Mouse (Mus musculus) heart, embryonic 14.5 days (tissue): ENCODE measurements around the gene Serpina10. TPM values are rescaled to one million over a fixed set of nuclear protein-coding genes. Genes with fewer than 3 reads are reported as not detected.
"Not testable (repeated sequence)": the region's sequence is repeated elsewhere in the genome, so short reads cannot be mapped to it uniquely, and the experiment has no call there.

Experiments used
- ATAC-seq: fragments of 200-750 bp; cut with Nextera tagmentation; 2 replicates; pipeline ENCODE4 v1.8.0; 2017; ENCODE audit warnings: low read depth, moderate TSS enrichment; ENCODE audit not compliant: insufficient number of reproducible peaks, insufficient read depth, low FRiP score
- H3K27ac ChIP-seq, 2 experiments: fragments of 200-500 bp in 1 of 2; fragments of 300-500 bp in 1 of 2; sonication (generic) in 1 of 2; replicated peaks in 1 of 2; 2 replicates each; pipeline ENCODE4 v1.5.1; 2012 to 2014; ENCODE audit warnings: low read depth in 2 of 2, low read length in 2 of 2, control low read depth in 1 of 2, mild to moderate bottlenecking in 1 of 2, mixed read lengths in 1 of 2; ENCODE audit not compliant: control insufficient read depth in 1 of 2, insufficient read depth in 1 of 2
- H3K27me3 ChIP-seq: fragments of 300-500 bp; sonication (generic); 2 replicates; pipeline ENCODE4 v1.6.1; 2014; ENCODE audit warnings: mild to moderate bottlenecking, low read length, control low read depth; ENCODE audit not compliant: control insufficient read depth, insufficient read depth
- H3K36me3 ChIP-seq: fragments of 300-500 bp; sonication (generic); 2 replicates; pipeline ENCODE4 v1.6.1; 2014; ENCODE audit warnings: mild to moderate bottlenecking, control low read depth, low read length, mixed read lengths; ENCODE audit not compliant: control insufficient read depth, insufficient read depth
- H3K4me1 ChIP-seq, 2 experiments: fragments of 200-500 bp in 1 of 2; fragments of 300-500 bp in 1 of 2; sonication (generic) in 1 of 2; 2 replicates each; pipeline ENCODE4 v1.6.1; 2012 to 2014; ENCODE audit warnings: low read length in 2 of 2, control low read depth in 1 of 2, mixed read lengths in 1 of 2; ENCODE audit not compliant: control insufficient read depth in 2 of 2, insufficient read depth in 2 of 2
- H3K4me2 ChIP-seq: fragments of 300-500 bp; sonication (generic); 2 replicates; pipeline ENCODE4 v1.6.1; 2014; ENCODE audit warnings: mild to moderate bottlenecking, low read length
- H3K4me3 ChIP-seq, 2 experiments: fragments of 200-500 bp in 1 of 2; fragments of 300-500 bp in 1 of 2; sonication (generic) in 1 of 2; 2 replicates each; pipeline ENCODE4 v1.5.1; 2012 to 2014; ENCODE audit warnings: low read length in 2 of 2, mild to moderate bottlenecking in 2 of 2, control low read depth in 1 of 2, low read depth in 1 of 2, moderate library complexity in 1 of 2; ENCODE audit not compliant: control insufficient read depth in 1 of 2, insufficient read depth in 1 of 2
- H3K9ac ChIP-seq: fragments of 300-500 bp; sonication (generic); 2 replicates; pipeline ENCODE4 v1.6.1; 2014; ENCODE audit warnings: mild to moderate bottlenecking, low read length
- H3K9me3 ChIP-seq: fragments of 300-500 bp; sonication (generic); 2 replicates; pipeline ENCODE4 v1.6.1; 2016; ENCODE audit warnings: low read length, control low read depth; ENCODE audit not compliant: control insufficient read depth
- WGBS: fragments of 180-500 bp; shearing (Covaris S2); extraction: QIAGEN DNeasy Blood & Tissue Kit; methylation state at CpG from one replicate; pipeline ENCODE4 v1.1.7; 2014; 5-methylcytosine and 5-hydroxymethylcytosine counted together
- polyA plus RNA-seq: library from polyadenylated mRNA; unstranded; fragments of >200 nt; fragmentation: Nextera tagmentation; extraction: Ambion mirVana; gene quantifications from 2 replicates; pipeline ENCODE4 v1.2.1, GENCODE M21; 2014

Serpina10 gene
- polyA plus RNA-seq, 1 experiment from 2014 or later: not detected

DNA sequence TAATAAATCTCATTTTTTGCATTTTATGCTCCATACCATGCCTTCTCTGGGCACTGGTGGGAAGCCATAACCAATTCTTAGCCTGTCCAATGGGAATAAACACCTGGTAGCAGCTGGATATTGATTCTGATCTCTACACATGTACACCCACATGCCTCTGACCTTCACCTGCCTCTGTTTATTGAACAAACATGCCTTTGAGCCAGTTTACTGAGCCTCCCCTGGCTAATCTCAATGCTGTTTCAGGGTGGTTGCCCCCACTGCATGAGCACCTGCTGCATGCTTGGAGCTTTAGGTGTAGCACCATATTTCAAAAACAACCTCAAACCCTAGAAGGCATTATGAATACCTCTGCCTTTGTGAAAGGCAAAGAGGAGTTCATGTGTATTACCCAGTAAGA lies 30.8 kb upstream of the Serpina10 start:
- not testable (repeated sequence) for H3K9ac ChIP-seq, H3K4me2 ChIP-seq, H3K27ac ChIP-seq, ATAC-seq, H3K27me3 ChIP-seq, H3K36me3 ChIP-seq, H3K4me1 ChIP-seq, H3K9me3 ChIP-seq, H3K4me3 ChIP-seq

DNA sequence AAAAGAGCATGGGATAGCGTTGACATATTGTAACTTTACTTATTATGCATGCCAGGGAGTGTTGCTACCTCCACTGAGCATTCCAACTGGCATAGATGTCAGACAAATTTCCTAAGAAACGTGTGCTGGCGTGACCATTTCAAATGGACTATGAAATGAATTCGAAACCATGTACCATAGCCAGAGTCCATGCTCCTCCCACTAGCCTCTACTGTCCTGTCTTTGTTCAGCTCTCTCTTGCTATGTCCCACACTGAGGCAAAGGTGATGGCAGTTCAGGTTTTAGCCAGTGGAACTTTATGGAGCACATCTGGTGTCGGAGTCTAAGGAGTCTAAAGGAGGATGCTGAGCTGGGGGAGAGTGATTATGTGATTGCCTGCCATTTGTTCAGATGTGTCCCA lies 28.8 kb upstream of the Serpina10 start:
- no peak overlapping the region for H3K4me3 ChIP-seq
- no peak for ATAC-seq
- H3K4me1 ChIP-seq: no peaks in the 10 kb centered on the region; a peak in 1 of 4 replicates
- no peak overlapping the region for H3K27ac ChIP-seq
- no peaks in the 10 kb centered on the region for H3K9me3 ChIP-seq
- no peaks in the 10 kb centered on the region for H3K36me3 ChIP-seq
- no peak overlapping the region for H3K9ac ChIP-seq
- no peak overlapping the region for H3K4me2 ChIP-seq
- WGBS: 77% methylated on average over 5 of the region's 5 CpGs
- no peaks in the 10 kb centered on the region for H3K27me3 ChIP-seq

DNA sequence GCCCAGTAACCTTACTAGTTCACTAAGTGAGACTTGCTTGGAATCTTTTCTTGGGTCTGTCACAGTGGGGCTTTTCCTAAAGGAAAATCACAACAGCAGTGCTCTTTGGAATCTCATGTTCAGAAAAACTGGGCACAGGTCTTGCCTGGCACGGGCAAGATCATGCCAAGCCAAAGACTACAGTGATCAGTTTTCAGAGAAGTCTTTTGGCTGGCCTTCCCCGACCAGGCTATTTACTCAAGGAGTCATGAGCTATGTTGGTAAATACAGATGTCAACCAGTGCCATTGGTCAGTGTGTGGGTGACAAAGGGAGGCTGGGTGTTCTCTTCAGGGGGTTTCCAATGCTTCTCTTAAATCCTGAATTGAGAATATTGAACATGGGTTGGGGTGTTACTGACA lies 27.9 kb upstream of the Serpina10 start:
- no peak for ATAC-seq
- no peaks in the 10 kb centered on the region; a peak in 1 of 4 replicates for H3K4me1 ChIP-seq
- H3K36me3 ChIP-seq: no peaks in the 10 kb centered on the region
- 79% methylated on average over 2 of the region's 2 CpGs for WGBS
- no peaks in the 10 kb centered on the region for H3K27me3 ChIP-seq
- no peak overlapping the region for H3K4me2 ChIP-seq
- H3K4me3 ChIP-seq: no peak overlapping the region
- H3K9me3 ChIP-seq: no peaks in the 10 kb centered on the region
- no peak overlapping the region for H3K27ac ChIP-seq
- no peak overlapping the region for H3K9ac ChIP-seq

DNA sequence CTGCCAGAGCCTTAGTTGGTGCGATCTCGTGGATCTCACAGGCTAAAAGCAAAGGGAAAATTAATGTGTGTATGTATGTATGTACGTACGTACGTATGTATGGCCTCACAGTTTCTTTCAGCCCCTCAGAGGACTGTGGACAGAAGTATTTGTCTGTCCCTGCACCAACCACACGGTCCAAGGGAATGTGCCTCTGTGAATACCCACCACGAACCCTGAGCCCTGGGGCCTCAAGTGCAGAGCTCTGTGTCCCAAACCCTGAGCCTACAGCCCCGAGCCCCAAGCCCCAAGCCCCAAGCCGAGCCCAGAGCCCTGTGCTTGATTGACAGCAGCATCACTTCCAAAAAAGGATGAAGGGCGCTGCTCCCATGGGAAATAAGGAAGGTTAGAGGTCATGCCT lies 26.7 kb upstream of the Serpina10 start:
- Histone ChIP-seq H3K9ac (no peak overlapping the region), H3K36me3 (no peaks in the 10 kb centered on the region), H3K4me2 (no peak overlapping the region), H3K4me1 (no peaks in the 10 kb centered on the region; a peak in 1 of 4 replicates), H3K27ac (no peak overlapping the region), H3K9me3 (no peaks in the 10 kb centered on the region), H3K4me3 (no peak overlapping the region), H3K27me3 (no peaks in the 10 kb centered on the region)
- ATAC-seq: no peak
- 77% methylated on average over 10 of the region's 10 CpGs for WGBS

DNA sequence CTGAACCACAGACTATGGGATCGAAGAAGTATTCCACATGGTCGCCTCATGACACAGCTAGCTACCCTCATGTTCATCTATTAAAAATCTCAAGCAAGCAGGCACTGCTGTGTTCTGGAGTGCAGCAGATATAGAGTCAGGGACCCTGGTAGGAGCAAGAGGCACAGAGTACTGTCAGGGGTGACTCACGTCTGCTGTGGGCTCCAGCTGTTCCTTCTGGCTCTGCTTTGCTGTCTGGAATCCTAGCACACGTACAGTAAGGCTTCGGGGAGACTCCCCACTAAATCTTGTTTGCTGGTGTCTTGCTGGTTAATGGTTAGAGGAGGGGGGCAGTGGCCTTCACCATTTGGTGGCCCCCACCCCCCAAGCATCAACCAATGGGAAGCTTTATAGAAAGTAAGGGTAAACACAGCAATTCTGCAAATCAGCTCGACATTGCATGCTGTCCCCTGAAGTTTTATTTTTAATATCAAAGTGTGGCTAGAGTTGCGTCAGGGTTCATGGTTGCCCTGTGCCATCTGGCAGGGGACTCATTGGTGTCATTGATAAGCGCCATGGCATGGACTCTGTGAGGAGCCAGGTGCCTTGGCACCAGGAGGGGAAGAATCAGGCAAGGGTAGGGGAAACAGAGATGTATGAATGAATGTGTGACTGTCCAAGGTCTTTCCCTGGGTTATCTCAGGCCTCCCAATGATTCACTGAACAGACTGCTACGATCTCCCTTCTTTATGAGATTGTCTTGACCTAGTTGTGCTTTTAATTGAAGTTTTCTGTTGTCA lies 25.8 kb upstream of the Serpina10 start, which contains the start of gene Serpina6:
Gene Serpina6, minus strand, starts transcription at position 365 of the 779 bp plus-strand sequence.
- H3K9me3 ChIP-seq: no peaks in the 10 kb centered on the region
- no peaks in the 10 kb centered on the region; a peak in 1 of 4 replicates for H3K4me1 ChIP-seq
- H3K27ac ChIP-seq: no peak within 1 kb of the TSS
- H3K4me2 ChIP-seq: no peak within 1 kb of the TSS
- H3K27me3 ChIP-seq: no peaks in the 10 kb centered on the region
- no peaks in the 10 kb centered on the region for H3K36me3 ChIP-seq
- H3K9ac ChIP-seq: no peak within 1 kb of the TSS
- no peak for ATAC-seq
- WGBS: 71% methylated on average over 9 of the region's 9 CpGs
- no peak within 1 kb of the TSS for H3K4me3 ChIP-seq

DNA sequence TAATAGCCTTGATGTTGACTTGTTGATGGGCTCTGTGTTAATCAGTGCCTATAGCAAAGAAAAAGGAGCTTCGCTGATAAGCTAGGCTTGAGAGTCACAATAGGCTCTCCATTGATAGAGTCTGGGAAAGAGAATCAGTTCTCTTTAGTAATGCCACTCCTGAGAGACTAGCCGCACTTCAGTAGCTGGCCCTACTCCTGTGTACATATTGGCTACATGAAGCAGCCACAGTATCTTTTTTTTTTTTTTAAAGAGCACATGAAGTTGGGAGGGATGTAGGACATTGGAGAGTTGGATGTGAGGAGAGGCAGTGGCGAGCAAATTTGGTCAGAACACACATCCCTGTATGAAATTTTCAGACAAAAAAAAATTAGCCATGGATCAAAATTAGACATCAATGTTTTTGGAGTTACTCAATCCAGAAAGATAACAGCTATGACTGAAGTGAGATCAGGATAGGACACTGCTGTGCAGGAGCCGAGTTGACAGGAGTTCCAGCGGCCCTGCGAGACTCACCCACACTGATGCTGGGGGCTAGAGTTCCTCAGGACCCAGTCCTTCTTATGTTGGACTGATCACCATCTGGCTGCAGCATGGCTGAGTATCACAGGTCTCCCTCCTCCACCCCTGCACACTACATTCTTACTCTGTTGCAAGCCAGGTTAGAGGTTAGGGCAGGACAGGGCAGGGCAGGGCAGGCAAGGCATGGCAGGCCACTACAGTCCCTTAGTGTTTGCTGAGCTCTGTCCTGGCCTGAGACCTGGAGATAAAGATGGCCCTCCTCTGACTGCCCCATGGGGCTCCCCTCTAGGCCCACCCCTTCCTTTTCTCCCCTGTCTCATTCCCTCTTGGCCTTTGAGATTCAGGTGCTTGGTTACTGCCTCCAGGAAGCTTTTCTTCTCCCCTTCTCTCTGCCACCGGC lies 24.1 kb upstream of the Serpina10 start:
- Histone ChIP-seq H3K27ac (no peak overlapping the region), H3K36me3 (no peaks in the 10 kb centered on the region), H3K4me1 (no peaks in the 10 kb centered on the region; a peak in 1 of 4 replicates), H3K4me2 (no peak overlapping the region), H3K9me3 (no peaks in the 10 kb centered on the region), H3K9ac (no peak overlapping the region), H3K4me3 (no peak overlapping the region), H3K27me3 (no peaks in the 10 kb centered on the region)
- ATAC-seq: no peak
- WGBS: 67% methylated on average over 7 of the region's 7 CpGs

DNA sequence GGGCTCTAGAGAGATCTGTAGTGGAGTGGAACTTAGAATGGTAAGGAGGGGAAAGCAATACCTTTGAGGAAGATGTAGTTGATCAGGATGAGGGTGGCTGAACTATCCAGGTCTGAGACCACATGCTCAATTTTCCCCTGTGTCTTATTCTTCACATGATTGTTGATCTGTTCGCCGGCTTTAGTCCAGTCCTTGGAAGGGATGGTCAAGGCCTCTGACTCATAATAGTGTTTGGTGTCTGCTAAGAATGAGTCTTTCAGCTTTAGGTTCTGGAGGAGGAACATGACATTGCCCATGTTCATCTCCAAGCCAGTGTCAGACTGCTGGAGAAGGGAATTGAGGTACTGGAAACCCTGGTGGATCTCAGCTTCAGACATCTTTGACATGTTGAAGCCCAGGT lies 22.6 kb upstream of the Serpina10 start:
- Histone ChIP-seq H3K4me3 (no peak overlapping the region), H3K27ac (no peak overlapping the region), H3K9me3 (0 out of 2 replicates have a peak, but pooled peaks cover 3% of the 10 kb centered on the region), H3K27me3 (no peaks in the 10 kb centered on the region), H3K36me3 (no peaks in the 10 kb centered on the region), H3K4me1 (no peaks in the 10 kb centered on the region), H3K9ac (no peak overlapping the region), H3K4me2 (no peak overlapping the region)
- 90% methylated on average over 2 of the region's 2 CpGs for WGBS
- no peak for ATAC-seq
